Mouse (Mus musculus): ENCODE data around the gene Gm42715.
"Not testable (repeated sequence)": the region's sequence is repeated elsewhere in the genome, so short reads cannot be mapped to it uniquely, and the experiment has no call there.

The Gm42715 gene

DNA sequence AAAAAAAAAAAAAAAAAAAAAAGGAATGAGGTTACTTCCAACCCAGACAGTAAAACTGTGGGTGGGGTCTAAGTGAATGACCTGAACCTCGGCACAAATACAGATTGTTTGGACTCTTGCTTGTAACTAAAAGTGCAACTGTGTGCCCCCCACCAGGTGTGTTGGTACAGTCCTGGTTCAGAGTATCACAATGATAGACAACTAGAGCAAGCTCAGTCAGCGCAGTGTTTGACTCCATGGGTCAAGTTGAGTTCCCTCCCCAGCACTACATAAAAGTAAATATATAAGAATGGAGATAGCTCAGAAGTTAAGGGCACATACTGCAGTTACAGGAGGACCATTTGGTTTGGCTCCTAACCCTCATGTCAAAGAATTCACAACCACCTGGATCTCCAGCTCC, 22.0 kb upstream of the Gm42715 start:
- DNase-seq (ENCODE audit: extremely low read depth, low read depth, low spot score): no peak

DNA sequence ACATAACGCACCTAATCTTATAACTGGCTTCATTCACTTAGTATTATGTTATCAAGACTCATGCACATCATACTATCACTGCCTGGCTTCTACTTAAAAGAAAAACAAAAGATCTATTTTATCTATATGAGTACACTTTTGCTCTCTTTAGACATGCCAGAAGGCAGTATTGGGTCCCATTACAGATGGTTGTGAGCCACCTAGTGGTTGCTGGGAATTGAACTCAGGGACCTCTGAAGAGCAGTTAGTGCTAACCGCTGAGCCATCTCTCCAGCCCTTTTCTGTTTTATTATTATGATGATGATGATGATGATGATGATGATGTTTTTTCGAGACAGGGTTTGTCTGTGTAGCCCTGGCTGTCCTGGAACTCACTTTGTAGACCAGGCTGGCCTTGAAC, 21.0 kb upstream of the Gm42715 start:
- DNase-seq (ENCODE audit: extremely low read depth, low read depth, low spot score): no peak

DNA sequence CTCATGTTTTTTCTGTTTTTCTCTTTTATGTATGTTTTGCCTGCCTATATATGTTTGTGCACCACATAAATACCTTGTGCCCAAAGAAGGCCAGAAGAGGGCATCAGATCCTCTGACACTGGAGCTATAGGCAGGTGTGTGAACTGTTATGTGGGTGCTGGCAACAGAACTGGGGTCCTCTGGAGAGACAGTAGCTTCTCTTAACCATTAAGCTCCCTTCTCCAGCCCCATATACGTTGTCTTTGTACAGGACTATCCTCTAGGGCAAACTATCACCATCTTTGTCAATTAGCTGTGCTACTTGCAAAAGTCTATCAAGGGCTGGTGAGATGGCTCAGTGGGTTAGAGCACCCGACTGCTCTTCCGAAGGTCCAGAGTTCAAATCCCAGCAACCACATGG, 11.1 kb upstream of the Gm42715 start:
- DNase-seq (ENCODE audit: extremely low read depth, low read depth, low spot score): no peak

DNA sequence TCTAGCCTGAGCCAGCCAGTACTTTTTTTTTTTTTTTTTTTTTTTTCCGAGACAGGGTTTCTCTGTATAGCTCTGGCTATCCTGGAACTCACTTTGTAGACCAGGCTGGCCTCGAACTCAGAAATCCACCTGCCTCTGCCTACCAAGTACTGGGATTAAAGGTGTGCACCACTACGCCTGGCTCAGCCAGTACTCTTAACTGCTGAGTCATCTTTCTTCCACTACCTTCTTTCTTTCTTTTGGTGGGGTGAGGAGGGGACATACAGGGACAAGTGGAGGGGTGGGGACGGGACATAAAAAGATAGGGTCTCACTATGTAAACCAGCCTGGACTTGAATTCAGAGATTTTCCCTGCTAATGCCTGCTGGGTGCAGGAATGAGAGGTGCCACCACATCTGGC, 9.6 kb upstream of the Gm42715 start:
- not testable (repeated sequence) for DNase-seq (ENCODE audit: extremely low read depth, low read depth, low spot score)

DNA sequence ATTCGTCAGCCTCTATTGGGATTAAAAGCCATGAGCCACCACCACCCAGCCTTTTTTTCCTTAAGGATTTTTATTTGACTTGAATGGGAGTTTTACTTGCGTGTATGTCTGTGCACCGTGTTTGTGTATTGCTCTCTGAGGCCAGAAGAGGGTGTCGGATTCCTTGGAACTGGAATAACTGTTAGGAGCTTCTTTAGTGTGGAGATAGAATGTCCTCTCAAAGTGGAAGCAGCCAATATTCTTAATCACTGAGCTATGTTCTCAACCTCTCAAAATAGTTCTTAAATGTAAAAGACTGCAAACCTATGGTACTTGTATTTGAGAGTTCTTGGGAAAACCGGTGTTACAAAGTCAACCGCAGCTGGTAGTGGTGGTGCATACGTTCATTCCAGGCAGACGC, 8.1 kb upstream of the Gm42715 start:
- no peak for DNase-seq (ENCODE audit: extremely low read depth, low read depth, low spot score)

DNA sequence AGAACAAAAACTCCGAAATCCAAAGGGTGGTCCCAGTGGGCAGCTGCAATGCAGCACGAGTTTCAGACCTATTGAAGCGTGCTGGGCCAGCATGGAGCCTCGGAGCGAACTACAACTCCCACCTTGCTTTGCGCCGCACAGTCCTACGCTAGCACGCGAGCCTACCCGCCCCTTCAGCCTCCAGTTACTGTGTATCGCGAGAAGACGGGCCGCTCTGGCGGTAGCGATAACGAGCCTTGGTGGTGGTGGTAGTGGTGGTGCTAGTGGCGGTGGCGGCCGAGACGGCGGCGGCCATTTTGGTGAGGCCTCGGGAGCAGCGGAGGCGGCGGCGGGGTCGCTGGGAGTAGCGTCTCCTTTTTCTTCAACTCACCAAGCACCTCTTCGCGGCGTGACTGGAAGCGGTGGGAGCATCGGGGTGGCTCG, 7.6 kb upstream of the Gm42715 start, which contains the start of gene Srcap:
Gene Srcap (plus strand): TSS at position 176 of the 423 bp plus-strand sequence.
- peak; percentile 56 for DNase-seq (ENCODE audit: extremely low read depth, low read depth, low spot score)

DNA sequence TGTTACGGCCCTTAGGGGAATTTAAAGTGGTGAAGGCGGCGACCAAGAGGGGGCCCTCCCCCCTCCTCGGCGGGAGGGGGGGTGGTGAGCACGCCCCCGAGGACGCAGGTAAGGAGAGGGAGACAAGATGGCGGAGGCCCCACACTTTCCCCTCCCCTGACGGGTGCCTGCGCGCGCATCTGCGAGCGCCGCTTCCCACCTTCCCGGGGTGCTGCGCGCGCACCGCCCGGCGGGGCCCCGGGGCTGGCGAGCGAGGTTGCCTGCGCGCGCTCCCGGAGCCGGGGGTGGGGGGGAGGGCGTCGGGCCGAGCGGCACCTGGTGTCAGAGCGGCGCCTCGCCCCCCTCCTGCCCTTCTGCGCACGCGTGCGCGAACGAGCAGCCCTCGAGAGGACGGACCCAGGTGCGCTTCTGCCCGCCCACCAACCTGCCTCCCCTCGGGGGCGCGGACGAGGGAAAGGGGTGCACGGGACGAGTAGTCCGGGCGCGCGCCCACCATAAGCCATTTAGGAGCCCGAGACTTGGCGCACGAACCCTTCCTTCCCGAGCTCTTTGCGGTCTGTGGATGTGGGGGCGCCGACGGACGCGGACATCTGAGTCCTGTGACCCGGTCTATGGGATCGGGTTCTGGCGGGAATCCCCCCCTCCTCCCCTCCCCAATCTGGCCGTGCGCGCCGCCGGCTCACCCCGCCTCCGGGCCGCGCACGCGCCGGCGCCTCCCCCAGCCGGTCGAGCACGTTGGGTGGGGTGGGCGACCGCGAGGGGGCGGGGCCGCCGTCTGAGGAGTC, 7.0 kb upstream of the Gm42715 start:
- no peak for DNase-seq (ENCODE audit: extremely low read depth, low read depth, low spot score)

DNA sequence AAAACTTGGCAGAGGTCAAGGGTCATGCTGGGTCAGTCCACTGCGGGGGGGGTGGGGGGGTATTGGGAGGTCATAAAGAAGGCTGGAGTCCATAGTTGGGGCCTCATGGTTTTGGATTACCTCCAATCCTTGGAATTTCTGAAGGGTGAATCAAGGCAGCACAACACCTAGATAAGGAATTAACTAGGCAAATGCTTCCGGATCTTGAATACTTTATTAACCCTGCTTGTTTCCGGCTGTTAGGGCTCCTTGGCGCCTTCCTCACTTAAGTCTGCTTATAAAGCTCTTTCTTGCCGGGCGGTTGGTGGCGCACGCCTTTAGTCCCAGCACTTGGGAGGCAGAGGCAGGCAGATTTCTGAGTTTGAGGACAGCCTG, 6.4 kb upstream of the Gm42715 start:
- DNase-seq (ENCODE audit: extremely low read depth, low read depth, low spot score): no peak

DNA sequence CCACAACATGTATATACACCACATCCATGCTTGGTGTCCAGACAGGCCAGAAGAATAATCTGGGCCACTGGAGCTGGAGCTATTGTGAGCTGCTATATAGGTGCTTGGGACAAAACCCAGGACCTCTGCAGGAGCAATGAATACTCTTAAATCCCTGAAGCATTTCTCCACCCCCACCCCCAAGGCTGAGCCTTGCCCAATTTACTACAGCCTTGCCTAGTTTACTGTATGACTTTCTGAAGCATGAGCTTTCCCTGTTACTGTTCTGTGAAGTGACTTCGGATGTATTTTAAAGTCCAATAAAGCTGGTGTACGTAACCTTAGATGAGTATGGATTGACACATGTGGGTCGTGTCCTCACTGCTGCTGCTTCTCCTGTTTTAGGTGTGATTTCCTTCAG, 5.6 kb upstream of the Gm42715 start:
- no peak for DNase-seq (ENCODE audit: extremely low read depth, low read depth, low spot score)

DNA sequence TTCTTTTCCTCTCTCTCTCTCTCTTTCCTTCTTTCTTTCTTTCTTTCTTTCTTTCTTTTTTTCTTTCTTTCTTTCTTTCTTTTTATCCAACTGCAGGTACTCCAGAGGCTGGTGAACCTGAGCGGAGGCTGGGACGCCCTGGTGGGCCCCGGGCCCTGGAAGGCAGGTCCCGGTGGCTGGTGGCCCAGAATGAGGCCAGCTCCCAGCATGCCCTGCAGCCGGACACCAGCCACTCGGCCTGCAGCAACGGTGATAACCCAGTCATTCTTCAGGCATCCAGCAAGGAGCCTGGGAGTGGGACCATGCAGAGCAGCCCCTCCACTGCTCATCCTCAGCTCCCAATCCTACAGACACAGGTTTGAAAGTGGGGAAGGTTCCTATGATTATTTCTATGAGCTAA, 3.5 kb upstream of the Gm42715 start:
- no peak for DNase-seq (ENCODE audit: extremely low read depth, low read depth, low spot score)

DNA sequence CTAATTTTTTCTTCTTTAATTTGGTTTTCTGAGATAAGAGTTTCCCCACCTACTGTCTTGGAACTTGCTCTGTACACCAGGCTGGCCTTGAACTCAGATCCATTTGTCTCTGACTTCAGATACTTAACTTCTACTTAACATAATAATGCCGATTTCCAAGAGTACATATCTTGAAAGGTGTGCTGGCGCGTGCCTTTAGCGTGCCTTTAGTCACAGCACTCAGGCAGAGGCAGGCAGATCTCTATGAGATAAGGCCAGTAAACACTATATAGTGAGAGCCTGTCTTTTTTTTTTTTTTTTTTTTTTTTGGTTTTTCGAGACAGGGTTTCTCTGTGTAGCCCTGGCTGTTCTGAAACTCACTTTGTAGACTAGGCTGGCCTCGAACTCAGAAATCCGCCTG, 3.0 kb upstream of the Gm42715 start:
- DNase-seq (ENCODE audit: extremely low read depth, low read depth, low spot score): no peak

DNA sequence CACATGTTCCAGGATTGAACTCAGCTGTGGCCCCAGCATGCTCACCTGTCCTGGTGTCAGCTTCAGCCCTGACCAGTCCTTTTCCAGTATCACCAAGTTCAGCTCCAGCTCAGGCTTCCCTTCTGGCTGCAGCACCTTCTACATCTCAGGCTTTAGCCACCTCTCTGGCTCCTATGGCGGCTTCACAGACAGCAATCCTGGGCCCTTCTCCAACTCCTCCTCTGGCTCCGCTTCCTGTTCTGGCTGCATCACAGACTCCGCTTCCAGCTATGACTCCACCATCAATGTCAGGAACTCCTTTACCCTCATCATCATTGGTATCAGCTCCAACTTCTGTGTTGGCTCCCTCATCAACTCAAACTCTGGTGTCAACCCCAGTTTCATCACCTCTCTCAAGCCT, 22.3 kb downstream of the Gm42715 start:
- DNase-seq (ENCODE audit: extremely low read depth, low read depth, low spot score): no peak

DNA sequence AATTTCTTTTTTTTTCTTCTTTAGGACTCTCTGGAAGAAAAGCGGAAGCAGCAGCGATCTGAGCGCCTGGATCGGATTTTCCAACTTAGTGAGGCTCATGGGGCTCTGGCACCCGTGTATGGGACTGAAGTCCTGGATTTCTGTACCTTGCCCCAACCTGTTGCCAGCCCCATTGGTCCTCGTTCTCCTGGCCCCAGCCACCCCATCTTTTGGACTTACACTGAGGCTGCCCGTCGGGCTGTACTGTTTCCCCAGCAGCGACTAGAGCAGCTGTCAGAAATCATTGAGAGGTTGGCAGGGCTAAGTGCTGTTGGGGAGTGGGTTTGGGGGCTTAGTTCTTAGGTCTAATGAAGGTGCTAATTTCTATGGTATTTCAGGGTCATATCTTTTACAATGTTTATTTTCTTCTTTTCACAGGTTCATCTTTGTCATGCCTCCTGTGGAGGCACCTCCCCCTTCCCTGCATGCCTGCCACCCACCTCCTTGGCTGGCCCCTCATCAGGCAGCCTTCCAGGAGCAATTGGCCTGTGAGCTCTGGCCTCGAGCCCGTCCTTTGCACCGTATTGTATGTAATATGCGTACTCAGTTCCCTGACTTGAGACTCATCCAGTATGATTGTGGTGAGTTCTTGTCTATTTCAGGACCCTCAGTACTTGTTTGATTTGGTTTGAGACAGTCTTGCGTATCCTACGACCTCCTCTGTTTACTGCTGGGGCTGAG, 29.9 kb downstream of the Gm42715 start:
- DNase-seq (ENCODE audit: extremely low read depth, low read depth, low spot score): no peak

DNA sequence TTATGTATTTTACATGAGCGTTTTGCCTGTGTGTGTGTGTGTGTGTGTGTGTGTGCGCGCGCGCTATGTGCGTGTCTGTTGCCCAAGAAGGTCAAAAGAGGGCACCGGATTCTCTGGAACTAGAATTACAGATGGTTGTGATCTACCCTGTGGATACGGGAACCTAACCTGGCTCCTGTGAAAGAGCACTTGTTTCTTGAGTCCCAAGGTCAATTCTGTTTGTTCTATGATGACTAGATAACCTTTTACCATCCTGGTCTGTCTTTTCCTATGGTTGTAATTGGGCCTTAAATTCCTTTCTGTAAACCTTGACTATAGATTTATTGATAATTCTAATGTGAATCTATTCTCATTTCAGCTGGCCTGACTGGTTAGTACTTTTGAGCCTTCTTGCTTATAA, 32.2 kb downstream of the Gm42715 start:
- no peak for DNase-seq (ENCODE audit: extremely low read depth, low read depth, low spot score)

DNA sequence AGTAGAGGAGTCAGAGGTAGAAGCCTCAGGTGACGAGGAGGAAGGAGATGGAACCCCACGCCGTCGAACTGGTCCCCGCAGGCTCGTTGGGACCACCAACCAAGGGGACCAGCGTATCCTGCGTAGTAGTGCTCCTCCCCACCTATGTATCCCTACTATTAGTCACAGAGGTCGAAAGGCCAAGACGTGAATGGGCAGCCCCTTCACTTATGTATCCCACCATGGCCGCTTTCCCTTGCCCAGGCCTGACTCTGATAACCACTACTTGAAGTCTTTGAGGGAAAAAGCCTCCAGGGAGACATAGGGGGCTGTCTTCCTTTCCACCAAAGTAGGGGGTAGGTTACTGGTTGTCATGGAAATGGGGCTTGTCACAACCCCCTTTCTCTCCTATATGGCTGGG, 41.2 kb downstream of the Gm42715 start:
- DNase-seq (ENCODE audit: extremely low read depth, low read depth, low spot score): no peak

DNA sequence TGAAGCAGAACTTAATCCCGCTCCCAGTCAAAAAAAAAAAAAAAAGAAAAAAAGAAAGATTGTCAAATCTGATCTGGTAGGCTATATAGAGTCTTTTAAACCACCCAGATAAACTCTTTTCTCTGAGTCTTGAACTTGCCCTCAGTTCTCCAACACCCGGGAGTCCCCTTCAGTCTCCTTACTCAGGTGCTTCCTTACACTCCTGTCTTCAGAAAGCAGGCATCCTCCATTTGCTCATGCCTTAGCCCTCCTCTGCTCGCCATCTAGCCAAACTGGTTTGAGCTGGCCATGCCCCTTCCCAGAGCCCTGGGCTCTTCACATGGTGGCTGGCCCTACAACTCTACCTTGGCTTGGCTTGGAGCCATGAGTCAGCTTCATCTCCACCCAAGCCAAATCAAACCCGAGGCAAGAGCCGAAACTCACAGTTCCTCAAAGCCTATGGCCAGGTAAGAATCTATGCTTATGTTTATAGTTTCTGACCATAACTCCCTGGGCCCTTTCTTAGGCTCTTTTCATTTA, 42.0 kb downstream of the Gm42715 start, which contains the start of gene Tmem265:
Gene Tmem265 (plus strand): TSS at position 51 of the 519 bp plus-strand sequence.
- DNase-seq (ENCODE audit: extremely low read depth, low read depth, low spot score): peak; percentile 61

DNA sequence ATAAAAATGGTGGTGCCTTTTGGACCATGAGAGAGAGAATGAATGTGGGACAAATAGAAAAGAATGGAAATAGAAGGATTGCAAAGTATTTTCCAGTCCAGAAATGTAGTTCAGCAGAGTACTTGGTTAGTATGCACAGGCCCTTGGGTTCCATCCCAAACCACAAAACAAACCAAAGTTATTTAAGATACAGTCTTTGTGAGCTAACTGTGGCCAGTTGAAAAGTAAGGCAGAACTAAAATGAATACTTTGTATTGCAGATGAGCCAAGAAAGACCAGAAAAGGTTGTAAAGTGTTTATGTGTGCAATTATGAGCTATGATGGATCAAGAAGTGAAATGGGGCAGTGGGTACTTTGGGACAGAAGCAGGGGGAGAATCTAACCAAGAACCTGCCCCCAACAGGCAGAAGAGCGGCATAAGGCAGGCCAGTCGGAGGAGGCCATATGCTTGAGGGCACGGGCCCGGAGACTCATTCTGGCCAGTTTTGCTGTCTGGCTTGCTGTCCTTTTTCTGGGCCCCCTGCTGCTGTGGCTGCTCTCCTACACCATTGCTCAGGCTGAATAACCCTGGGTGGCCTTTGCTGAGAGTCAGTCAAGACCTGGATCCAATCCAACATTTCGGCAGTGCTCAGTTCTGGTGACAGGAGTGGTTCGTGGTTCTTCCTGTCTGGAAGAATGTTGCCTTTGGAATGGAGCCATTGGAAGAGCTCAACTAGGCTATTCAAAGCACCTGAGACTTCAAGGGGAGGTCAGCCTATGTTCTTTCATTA, 45.2 kb downstream of the Gm42715 start:
- DNase-seq (ENCODE audit: extremely low read depth, low read depth, low spot score): peak; percentile 70

DNA sequence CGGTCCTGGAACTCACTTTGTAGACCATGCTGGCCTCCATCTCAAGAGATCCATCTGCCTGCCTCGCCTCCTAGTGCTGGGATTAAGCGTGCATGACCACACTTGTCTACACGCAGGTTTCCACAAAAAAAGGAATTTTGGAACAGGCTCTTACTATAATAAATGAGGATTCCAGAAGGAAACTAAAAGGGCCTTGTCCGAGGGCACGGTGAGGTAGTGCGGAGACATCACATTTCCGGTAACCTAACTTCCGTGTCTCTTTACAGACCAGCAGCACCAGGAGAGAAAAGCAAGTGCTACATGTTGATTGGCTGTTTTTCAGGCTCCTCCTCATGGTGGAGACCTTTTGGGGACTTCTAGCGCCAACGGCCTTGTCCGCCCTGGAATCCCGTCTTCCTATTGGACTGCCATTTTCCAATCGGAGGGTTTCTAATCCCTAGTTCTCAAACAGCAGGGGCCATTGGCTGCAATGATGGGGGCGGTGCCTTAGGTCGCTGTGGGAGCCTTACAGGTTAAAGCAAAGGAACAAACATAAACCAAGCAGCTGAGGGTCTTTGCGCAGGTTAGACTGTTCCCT, 53.6 kb downstream of the Gm42715 start, which contains the start of gene Phkg2:
Gene Phkg2 (plus strand): TSS at position 446 of the 577 bp plus-strand sequence.
- DNase-seq (ENCODE audit: extremely low read depth, low read depth, low spot score): peak; percentile 97

DNA sequence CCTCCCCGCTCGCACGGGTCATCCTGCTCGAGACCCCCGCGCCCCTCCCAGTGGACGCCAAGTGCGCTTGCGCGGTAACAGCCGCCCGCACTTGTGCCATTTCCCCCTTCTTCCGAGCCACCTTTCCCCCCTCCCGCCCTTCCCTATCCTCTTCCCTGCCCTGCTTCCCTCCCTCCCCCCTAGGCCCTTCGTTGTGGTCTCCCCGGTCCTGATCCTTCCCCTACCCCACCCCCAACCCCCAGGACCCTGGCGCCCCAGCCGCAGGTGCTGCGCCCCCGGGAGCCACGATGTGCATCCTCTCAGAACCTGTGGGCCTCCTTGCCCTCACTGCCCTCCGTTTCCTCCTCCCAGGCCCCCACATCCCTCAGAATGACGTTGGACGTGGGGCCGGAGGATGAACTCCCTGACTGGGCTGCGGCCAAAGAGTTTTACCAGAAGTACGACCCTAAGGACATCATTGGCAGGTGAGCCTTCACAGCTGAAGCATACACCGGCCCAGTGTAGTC, 54.2 kb downstream of the Gm42715 start:
- no peak for DNase-seq (ENCODE audit: extremely low read depth, low read depth, low spot score)

DNA sequence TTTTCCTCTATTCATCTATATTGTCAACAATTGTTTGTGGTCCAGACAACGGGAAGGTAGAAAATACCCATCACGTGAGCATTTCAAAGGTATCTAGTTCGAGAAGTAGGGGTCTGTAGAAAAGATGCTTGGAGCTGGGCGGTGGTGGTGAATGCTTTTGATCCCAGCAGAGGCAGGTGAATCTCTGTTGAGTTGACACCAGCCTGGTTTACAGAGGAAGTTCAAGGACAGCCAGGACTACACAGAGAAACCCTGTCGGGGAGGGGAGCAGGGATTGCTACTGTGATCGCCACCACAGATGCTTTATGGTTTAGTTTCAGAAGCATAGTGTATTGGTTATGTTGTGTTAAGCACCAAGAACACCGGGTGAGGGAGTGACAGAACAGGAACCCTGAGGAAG, 54.7 kb downstream of the Gm42715 start:
- DNase-seq (ENCODE audit: extremely low read depth, low read depth, low spot score): no peak

DNA sequence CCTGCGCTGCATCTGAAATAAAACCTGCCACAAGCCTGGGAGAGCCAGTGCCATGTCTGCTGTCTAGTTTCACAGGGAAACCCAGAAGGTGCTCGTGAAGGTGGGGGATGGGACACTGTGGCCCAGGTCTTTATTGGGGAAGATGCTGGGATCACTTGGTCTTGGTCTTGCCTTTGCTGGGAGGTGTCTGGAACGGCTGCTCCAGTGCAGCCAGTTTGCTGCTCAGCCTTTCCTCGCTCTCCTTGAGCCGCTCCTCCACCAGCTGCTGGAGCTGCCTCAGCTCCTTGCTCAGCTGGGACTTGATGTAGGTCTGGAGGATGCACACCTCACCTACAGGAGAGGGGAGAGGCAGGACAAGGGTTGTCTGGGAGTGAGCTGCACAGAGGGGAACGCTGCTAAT, 63.9 kb downstream of the Gm42715 start:
- DNase-seq (ENCODE audit: extremely low read depth, low read depth, low spot score): no peak
